Mouse (Mus musculus) bone marrow, adult 2 months (tissue): ENCODE results near the gene 2210016L21Rik.

Experiments used
- CTCF ChIP-seq: fragments of 200-500 bp; IDR thresholded peaks from 2 replicates; pipeline ENCODE4 v1.5.1; 2011; ENCODE audit warnings: low read length, control low read depth; ENCODE audit not compliant: control insufficient read depth, insufficient read depth
- POLR2A ChIP-seq: fragments of 200-500 bp; IDR thresholded peaks from 2 replicates; pipeline ENCODE4 v1.6.1; 2011; ENCODE audit warnings: low read depth, mild to moderate bottlenecking, control low read depth, low read length, borderline replicate concordance; ENCODE audit not compliant: control insufficient read depth

GRCm38 (mm10) chr5:114976935-114977334 is 35.0 kb downstream of the 2210016L21Rik start:
- TF ChIP-seq CTCF (no peak), POLR2A (no peak)
